Mouse (Mus musculus): ENCODE measurements around the gene Rnf26. TPM values are rescaled to one million over a fixed set of nuclear protein-coding genes. Genes with fewer than 3 reads are reported as not detected.

Gene Rnf26
- polyA plus RNA-seq, 2 experiments: 56.1 to 74.0 TPM

DNA sequence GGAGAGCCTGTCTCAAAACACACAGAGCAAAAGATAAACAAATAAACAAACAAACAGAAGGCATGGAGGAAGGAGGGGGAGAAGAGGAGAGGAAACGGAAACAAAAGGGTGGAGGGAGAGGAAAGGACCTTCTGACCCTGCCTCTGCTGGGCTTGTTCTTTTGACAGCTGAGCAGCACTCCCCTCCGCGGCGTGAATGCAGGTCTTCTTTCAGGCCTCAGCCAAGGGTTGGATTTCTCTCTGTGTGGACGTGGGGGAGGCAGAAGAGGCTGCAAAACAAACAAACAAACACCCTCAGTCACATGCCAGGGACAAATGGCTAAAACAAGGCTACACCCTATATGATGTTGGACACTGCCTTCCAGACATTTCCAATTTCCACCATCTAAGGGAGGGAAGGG is 11.7 kb upstream of the Rnf26 start:
- no peaks in the 10 kb centered on the region for H3K9me3 ChIP-seq (ENCODE audit: control insufficient read depth, low read length)
- no peak overlapping the region for H3K4me2 ChIP-seq (replicated peaks; ENCODE audit: low read depth, low read length, severe bottlenecking)
- TF ChIP-seq POLR2A (IDR thresholded peaks at IDR 0.05; ENCODE audit: borderline replicate concordance, extremely low read depth, insufficient read depth, insufficient read length): no peak
- no peaks in the 10 kb centered on the region for H3K27me3 ChIP-seq (ENCODE audit: control insufficient read depth, insufficient read depth, low read length)
- ATAC-seq (ENCODE audit: low FRiP score, low read depth): no peak
- H3K9ac ChIP-seq (ENCODE audit: low read depth, low read length, severe bottlenecking): no peak overlapping the region
- H3K4me1 ChIP-seq (ENCODE audit: control insufficient read depth, insufficient read depth, low read length): peaks cover 13% of the 10 kb centered on the region
- no peak overlapping the region for H3K4me3 ChIP-seq (replicated peaks; ENCODE audit: low read length)
- no peaks in the 10 kb centered on the region for H3K36me3 ChIP-seq (ENCODE audit: control insufficient read depth, insufficient read depth, low read length)
- H3K27ac ChIP-seq (replicated peaks; ENCODE audit: low read depth, low read length): no peak overlapping the region
- 68% methylated on average over 5 of the region's 5 CpGs for WGBS
- no peak for DNase-seq (ENCODE audit: low spot score)

DNA sequence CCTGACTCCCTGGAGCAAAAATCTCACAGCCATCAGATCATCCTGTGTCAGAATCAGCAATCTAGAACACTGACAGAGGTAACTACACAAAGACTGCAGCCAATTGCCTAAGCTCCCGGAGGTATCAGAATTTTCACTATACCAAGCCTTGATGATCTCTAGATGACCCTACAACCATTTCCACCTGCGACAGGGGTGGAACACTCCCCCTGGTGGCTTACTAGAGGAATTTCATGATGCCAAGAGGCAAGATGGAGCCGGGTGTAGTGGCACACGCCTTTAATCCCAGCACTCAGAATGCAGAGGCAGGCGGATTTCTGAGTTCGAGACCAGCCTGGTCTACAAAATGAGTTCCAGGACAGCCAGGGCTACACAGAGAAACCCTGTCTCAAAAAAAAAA is 11.0 kb upstream of the Rnf26 start:
- Histone ChIP-seq H3K4me2 (replicated peaks; ENCODE audit: low read depth, low read length, severe bottlenecking) (no peak overlapping the region), H3K36me3 (ENCODE audit: control insufficient read depth, insufficient read depth, low read length) (no peaks in the 10 kb centered on the region), H3K27me3 (ENCODE audit: control insufficient read depth, insufficient read depth, low read length) (no peaks in the 10 kb centered on the region), H3K9me3 (ENCODE audit: control insufficient read depth, low read length) (no peaks in the 10 kb centered on the region), H3K27ac (replicated peaks; ENCODE audit: low read depth, low read length) (no peak overlapping the region), H3K4me1 (ENCODE audit: control insufficient read depth, insufficient read depth, low read length) (peaks cover 7% of the 10 kb centered on the region), H3K4me3 (replicated peaks; ENCODE audit: low read length) (no peak overlapping the region), H3K9ac (ENCODE audit: low read depth, low read length, severe bottlenecking) (no peak overlapping the region)
- ATAC-seq (ENCODE audit: low FRiP score, low read depth) (no peak), DNase-seq (ENCODE audit: low spot score) (no peak)
- 70% methylated on average over 6 of the region's 6 CpGs for WGBS
- no peak for TF ChIP-seq POLR2A (IDR thresholded peaks at IDR 0.05; ENCODE audit: borderline replicate concordance, extremely low read depth, insufficient read depth, insufficient read length)

DNA sequence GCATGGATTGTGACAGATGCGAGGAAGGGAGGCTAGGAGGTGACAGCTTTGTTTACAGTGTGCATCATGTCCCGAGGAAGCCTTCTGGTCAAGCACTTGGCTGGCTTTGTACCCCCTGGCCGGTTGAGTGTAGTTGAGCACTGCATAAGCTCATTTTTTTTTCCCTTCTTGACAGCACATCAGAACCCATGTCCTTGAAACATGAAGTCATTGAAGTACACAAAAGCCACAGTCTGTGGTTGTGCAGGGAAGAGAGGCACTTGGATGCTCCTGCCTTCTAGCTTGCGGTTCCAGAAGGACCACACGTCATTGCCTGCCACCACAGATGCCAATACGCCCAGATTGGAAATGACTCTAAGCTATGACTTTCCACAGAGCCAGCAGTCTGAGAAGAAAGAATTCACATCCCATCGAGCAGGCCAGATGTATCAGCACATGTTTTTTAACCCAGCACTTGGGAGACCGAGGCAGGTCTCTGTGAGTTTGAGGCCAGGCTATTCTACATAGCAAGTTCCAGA is 6.7 kb upstream of the Rnf26 start:
- WGBS: 78% methylated on average over 8 of the region's 8 CpGs
- TF ChIP-seq POLR2A (IDR thresholded peaks at IDR 0.05; ENCODE audit: borderline replicate concordance, extremely low read depth, insufficient read depth, insufficient read length): no peak
- H3K27ac ChIP-seq (replicated peaks; ENCODE audit: low read depth, low read length): no peak overlapping the region
- DNase-seq (ENCODE audit: low spot score): no peak
- no peaks in the 10 kb centered on the region for H3K36me3 ChIP-seq (ENCODE audit: control insufficient read depth, insufficient read depth, low read length)
- H3K4me3 ChIP-seq (replicated peaks; ENCODE audit: low read length): no peak overlapping the region
- no peaks in the 10 kb centered on the region for H3K9me3 ChIP-seq (ENCODE audit: control insufficient read depth, low read length)
- no peak overlapping the region for H3K9ac ChIP-seq (ENCODE audit: low read depth, low read length, severe bottlenecking)
- no peak overlapping the region for H3K4me2 ChIP-seq (replicated peaks; ENCODE audit: low read depth, low read length, severe bottlenecking)
- no peaks in the 10 kb centered on the region for H3K4me1 ChIP-seq (ENCODE audit: control insufficient read depth, insufficient read depth, low read length)
- no peak for ATAC-seq (ENCODE audit: low FRiP score, low read depth)
- no peaks in the 10 kb centered on the region for H3K27me3 ChIP-seq (ENCODE audit: control insufficient read depth, insufficient read depth, low read length)

DNA sequence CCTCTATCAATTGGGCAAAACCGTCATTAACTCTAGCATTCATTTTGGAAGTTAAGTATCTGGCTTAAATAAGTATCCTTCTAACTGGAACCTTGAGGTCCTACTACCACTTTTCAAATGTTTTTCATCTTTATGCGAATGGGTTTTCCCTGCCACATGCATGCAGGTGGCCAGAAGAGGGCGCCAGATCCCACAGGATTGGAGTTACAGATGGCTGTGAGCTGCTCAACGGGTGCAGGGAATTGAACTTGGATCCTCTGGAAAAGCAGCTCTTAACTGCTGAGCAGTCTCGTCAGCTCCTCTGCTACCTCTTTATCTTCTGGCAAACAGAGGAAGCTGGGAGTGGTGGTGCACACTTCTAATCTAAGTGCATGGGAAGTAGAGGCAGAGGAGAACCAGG is 5.7 kb upstream of the Rnf26 start:
- no peak for TF ChIP-seq POLR2A (IDR thresholded peaks at IDR 0.05; ENCODE audit: borderline replicate concordance, extremely low read depth, insufficient read depth, insufficient read length)
- ATAC-seq (ENCODE audit: low FRiP score, low read depth) (no peak), DNase-seq (ENCODE audit: low spot score) (no peak)
- Histone ChIP-seq H3K27me3 (ENCODE audit: control insufficient read depth, insufficient read depth, low read length) (no peaks in the 10 kb centered on the region), H3K4me1 (ENCODE audit: control insufficient read depth, insufficient read depth, low read length) (no peaks in the 10 kb centered on the region), H3K27ac (replicated peaks; ENCODE audit: low read depth, low read length) (no peak overlapping the region), H3K36me3 (ENCODE audit: control insufficient read depth, insufficient read depth, low read length) (no peaks in the 10 kb centered on the region), H3K9me3 (ENCODE audit: control insufficient read depth, low read length) (no peaks in the 10 kb centered on the region), H3K4me2 (replicated peaks; ENCODE audit: low read depth, low read length, severe bottlenecking) (no peak overlapping the region), H3K4me3 (replicated peaks; ENCODE audit: low read length) (no peak overlapping the region), H3K9ac (ENCODE audit: low read depth, low read length, severe bottlenecking) (no peak overlapping the region)
- 58% methylated on average over 5 of the region's 5 CpGs for WGBS

DNA sequence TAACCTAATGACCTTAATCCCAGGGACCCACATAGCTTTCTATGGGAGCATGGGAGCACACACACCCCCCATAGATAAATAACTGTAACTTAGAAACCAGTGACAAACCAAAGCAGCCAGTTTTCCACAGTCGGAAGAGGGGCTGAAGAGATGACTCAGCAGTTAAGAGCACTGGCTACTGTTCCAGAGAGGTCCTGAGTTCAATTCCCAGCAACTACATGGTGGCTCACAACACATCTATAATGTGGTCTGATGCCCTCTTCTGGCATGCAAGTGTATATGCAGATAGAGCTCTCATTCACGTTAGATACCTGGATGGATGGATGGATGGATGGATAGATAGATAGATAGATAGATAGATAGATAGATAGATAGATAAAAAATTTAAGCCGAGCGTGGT is 2.9 kb upstream of the Rnf26 start:
- H3K9ac ChIP-seq (ENCODE audit: low read depth, low read length, severe bottlenecking): no peak overlapping the region
- no peaks in the 10 kb centered on the region for H3K36me3 ChIP-seq (ENCODE audit: control insufficient read depth, insufficient read depth, low read length)
- no peak overlapping the region for H3K4me2 ChIP-seq (replicated peaks; ENCODE audit: low read depth, low read length, severe bottlenecking)
- H3K4me1 ChIP-seq (ENCODE audit: control insufficient read depth, insufficient read depth, low read length): no peaks in the 10 kb centered on the region
- 90% methylated on average over 4 of the region's 4 CpGs for WGBS
- no peaks in the 10 kb centered on the region for H3K27me3 ChIP-seq (ENCODE audit: control insufficient read depth, insufficient read depth, low read length)
- ATAC-seq (ENCODE audit: low FRiP score, low read depth) (no peak), DNase-seq (ENCODE audit: low spot score) (no peak)
- no peak for TF ChIP-seq POLR2A (IDR thresholded peaks at IDR 0.05; ENCODE audit: borderline replicate concordance, extremely low read depth, insufficient read depth, insufficient read length)
- H3K9me3 ChIP-seq (ENCODE audit: control insufficient read depth, low read length): no peaks in the 10 kb centered on the region
- H3K4me3 ChIP-seq (replicated peaks; ENCODE audit: low read length): no peak overlapping the region
- H3K27ac ChIP-seq (replicated peaks; ENCODE audit: low read depth, low read length): no peak overlapping the region

- no peak for TF ChIP-seq POLR2A (IDR thresholded peaks at IDR 0.05; ENCODE audit: borderline replicate concordance, extremely low read depth, insufficient read depth, insufficient read length)
- Histone ChIP-seq H3K36me3 (ENCODE audit: control insufficient read depth, insufficient read depth, low read length) (no peaks in the 10 kb centered on the region), H3K4me2 (replicated peaks; ENCODE audit: low read depth, low read length, severe bottlenecking) (no peak overlapping the region), H3K9ac (ENCODE audit: low read depth, low read length, severe bottlenecking) (no peak overlapping the region), H3K9me3 (ENCODE audit: control insufficient read depth, low read length) (no peaks in the 10 kb centered on the region), H3K27ac (replicated peaks; ENCODE audit: low read depth, low read length) (no peak overlapping the region), H3K4me1 (ENCODE audit: control insufficient read depth, insufficient read depth, low read length) (no peaks in the 10 kb centered on the region), H3K27me3 (ENCODE audit: control insufficient read depth, insufficient read depth, low read length) (no peaks in the 10 kb centered on the region), H3K4me3 (replicated peaks; ENCODE audit: low read length) (no peak overlapping the region)
- no peak for ATAC-seq (ENCODE audit: low FRiP score, low read depth)
- 90% methylated on average over 9 of the region's 9 CpGs for WGBS
- DNase-seq (ENCODE audit: low spot score): no peak
These were observed 2.3 kb upstream of the Rnf26 start for GRCm38 (mm10) chr9:44115599-44115998.
